Mouse (Mus musculus): ENCODE data around the gene Nufip2.

The Nufip2 gene

GRCm38 (mm10) chr11:77769496-77769895 is 83.5 kb downstream of the Nufip2 start:
- DNase-seq (ENCODE audit: low read depth, low spot score), result no peak

- no peak for DNase-seq (ENCODE audit: low read depth, low spot score)
Measured at GRCm38 (mm10) chr11:77770346-77770745, 84.4 kb downstream of the Nufip2 start.

GRCm38 (mm10) chr11:77771879-77772713 is 86.1 kb downstream of the Nufip2 start:
- no peak for DNase-seq (ENCODE audit: low read depth, low spot score)

- DNase-seq (ENCODE audit: low read depth, low spot score), result no peak
Measured at GRCm38 (mm10) chr11:77775701-77776400, 89.9 kb downstream of the Nufip2 start.

GRCm38 (mm10) chr11:77777436-77777835 is 91.5 kb downstream of the Nufip2 start:
- no peak for DNase-seq (ENCODE audit: low read depth, low spot score)

- no peak for DNase-seq (ENCODE audit: low read depth, low spot score)
Measured at GRCm38 (mm10) chr11:77777937-77778336, 92.0 kb downstream of the Nufip2 start.

GRCm38 (mm10) chr11:77779240-77779639 is 93.3 kb downstream of the Nufip2 start:
- no peak for DNase-seq (ENCODE audit: low read depth, low spot score)

GRCm38 (mm10) chr11:77781088-77781487 is 95.1 kb downstream of the Nufip2 start:
- DNase-seq (ENCODE audit: low read depth, low spot score), result no peak

- no peak for DNase-seq (ENCODE audit: low read depth, low spot score)
Measured at GRCm38 (mm10) chr11:77782104-77782815, 96.3 kb downstream of the Nufip2 start.

GRCm38 (mm10) chr11:77783211-77783746 is 97.3 kb downstream of the Nufip2 start:
- no peak for DNase-seq (ENCODE audit: low read depth, low spot score)

- no peak for DNase-seq (ENCODE audit: low read depth, low spot score)
Measured at GRCm38 (mm10) chr11:77783747-77784646, 98.0 kb downstream of the Nufip2 start.

- DNase-seq (ENCODE audit: low read depth, low spot score), result no peak
Measured at GRCm38 (mm10) chr11:77784894-77785293, 98.9 kb downstream of the Nufip2 start.

GRCm38 (mm10) chr11:77785396-77785767 is 99.4 kb downstream of the Nufip2 start:
- no peak for DNase-seq (ENCODE audit: low read depth, low spot score)

- DNase-seq (ENCODE audit: low read depth, low spot score), result no peak
Measured at GRCm38 (mm10) chr11:77785768-77786561, 100.0 kb downstream of the Nufip2 start.

- no peak for DNase-seq (ENCODE audit: low read depth, low spot score)
Measured at GRCm38 (mm10) chr11:77787707-77788106, 101.8 kb downstream of the Nufip2 start, which contains the start of gene Gm10277. Gene Gm10277 (minus strand): TSS chr11:77787747.

GRCm38 (mm10) chr11:77789512-77789911 is 103.6 kb downstream of the Nufip2 start:
- no peak for DNase-seq (ENCODE audit: low read depth, low spot score)

- DNase-seq (ENCODE audit: low read depth, low spot score), result no peak
Measured at GRCm38 (mm10) chr11:77790286-77790685, 104.3 kb downstream of the Nufip2 start.

GRCm38 (mm10) chr11:77791241-77791727 is 105.3 kb downstream of the Nufip2 start:
- DNase-seq (ENCODE audit: low read depth, low spot score), result no peak
